Mouse (Mus musculus): ENCODE results near the gene Hoxb9.

The Hoxb9 gene

GRCm38 (mm10) chr11:96285771-96286738 lies 14.8 kb downstream of the Hoxb9 start, which contains the start of gene Hoxb7:
Gene Hoxb7, plus strand, starts transcription at chr11:96286623.
- no peak for DNase-seq

- no peak for DNase-seq
Observed at GRCm38 (mm10) chr11:96286739-96287385, 15.6 kb downstream of the Hoxb9 start.

GRCm38 (mm10) chr11:96287411-96287810 lies 16.2 kb downstream of the Hoxb9 start:
- DNase-seq = no peak

- no peak for DNase-seq
Observed at GRCm38 (mm10) chr11:96288455-96289221, 17.4 kb downstream of the Hoxb9 start.

- no peak for DNase-seq
Observed at GRCm38 (mm10) chr11:96289293-96289692, 18.0 kb downstream of the Hoxb9 start.

- DNase-seq = no peak
Observed at GRCm38 (mm10) chr11:96289837-96290236, 18.6 kb downstream of the Hoxb9 start.

- no peak for DNase-seq
Observed at GRCm38 (mm10) chr11:96290705-96291355, 19.6 kb downstream of the Hoxb9 start.

- DNase-seq = no peak
Observed at GRCm38 (mm10) chr11:96291681-96292564, 20.7 kb downstream of the Hoxb9 start, which contains the start of gene Hoxb6. Gene Hoxb6, plus strand, starts transcription at chr11:96292476.

GRCm38 (mm10) chr11:96292565-96293301 lies 21.5 kb downstream of the Hoxb9 start:
- no peak for DNase-seq

GRCm38 (mm10) chr11:96293302-96293921 lies 22.2 kb downstream of the Hoxb9 start:
- DNase-seq = no peak

- peak; percentile 88 for DNase-seq
Observed at GRCm38 (mm10) chr11:96294245-96295091, 23.2 kb downstream of the Hoxb9 start.

- DNase-seq = no peak
Observed at GRCm38 (mm10) chr11:96295092-96295835, 24.0 kb downstream of the Hoxb9 start.

GRCm38 (mm10) chr11:96296997-96297396 lies 25.7 kb downstream of the Hoxb9 start:
- DNase-seq = no peak

- DNase-seq = no peak
Observed at GRCm38 (mm10) chr11:96297428-96297827, 26.2 kb downstream of the Hoxb9 start.

- no peak for DNase-seq
Observed at GRCm38 (mm10) chr11:96297968-96298635, 26.8 kb downstream of the Hoxb9 start.

- DNase-seq = no peak
Observed at GRCm38 (mm10) chr11:96298895-96299667, 27.8 kb downstream of the Hoxb9 start.

- no peak for DNase-seq
Observed at GRCm38 (mm10) chr11:96299781-96300180, 28.5 kb downstream of the Hoxb9 start.
